Mouse (Mus musculus) E14TG2a.4 (cell line): ENCODE measurements around the gene Atp6v1d.

Source experiments
- H3K27me3 ChIP-seq: 2 replicates; pipeline ENCODE4 v1.6.1; 2014; ENCODE audit warnings: low read length, control low read depth; ENCODE audit not compliant: insufficient read depth
- H3K36me3 ChIP-seq: 2 replicates; pipeline ENCODE4 v1.6.1; 2014; ENCODE audit warnings: low read length, control low read depth; ENCODE audit not compliant: insufficient read depth
- H3K4me1 ChIP-seq: replicated peaks from 2 replicates; pipeline ENCODE4 v1.6.1; 2014; ENCODE audit warnings: low read depth, low read length, control low read depth
- H3K4me3 ChIP-seq: replicated peaks from 2 replicates; pipeline ENCODE4 v1.5.1; 2014; ENCODE audit warnings: mild to moderate bottlenecking, low read length
- H3K9me3 ChIP-seq: 2 replicates; pipeline ENCODE4 v1.6.1; 2014; ENCODE audit warnings: low read length, control low read depth
- CTCF ChIP-seq: conservative IDR thresholded peaks from 2 replicates; pipeline ENCODE4 v1.5.1; 2014; ENCODE audit warnings: low read length
- NANOG ChIP-seq: IDR thresholded peaks from 2 replicates; pipeline ENCODE4 v1.6.1; 2014; ENCODE audit warnings: borderline replicate concordance, low read length, mixed read lengths
- POU5F1 ChIP-seq: IDR thresholded peaks from 2 replicates; pipeline ENCODE4 v1.6.1; 2014; ENCODE audit warnings: low read length, borderline replicate concordance

The Atp6v1d gene

GRCm38 (mm10) chr12:78891149-78891548, 29.7 kb upstream of the Atp6v1d start:
- Histone ChIP-seq H3K4me3 (no peak overlapping the region), H3K27me3 (peaks cover 3% of the 10 kb centered on the region; the same call in 1 of the 2 replicates), H3K4me1 (no peaks in the 10 kb centered on the region), H3K36me3 (peaks cover 19% of the 10 kb centered on the region), H3K9me3 (no peaks in the 10 kb centered on the region)
- TF ChIP-seq CTCF (no peak), NANOG (no peak), POU5F1 (no peak)

GRCm38 (mm10) chr12:78890062-78890461, 28.6 kb upstream of the Atp6v1d start:
- no peak for TF ChIP-seq CTCF
- TF ChIP-seq NANOG = no peak
- TF ChIP-seq POU5F1 = no peak

GRCm38 (mm10) chr12:78874581-78874980, 13.1 kb upstream of the Atp6v1d start:
- TF ChIP-seq NANOG = no peak
- TF ChIP-seq CTCF = no peak
- no peak for TF ChIP-seq POU5F1
- H3K36me3 ChIP-seq = peaks cover 89% of the 10 kb centered on the region

More at GRCm38 (mm10) chr12:78890062-78890461, 28.6 kb upstream of the Atp6v1d start:
- H3K9me3 ChIP-seq = no peaks in the 10 kb centered on the region
- H3K36me3 ChIP-seq = peaks cover 30% of the 10 kb centered on the region
- peaks cover 3% of the 10 kb centered on the region; the same call in 1 of the 2 replicates for H3K27me3 ChIP-seq
- no peaks in the 10 kb centered on the region for H3K4me1 ChIP-seq
- H3K4me3 ChIP-seq = no peak overlapping the region

GRCm38 (mm10) chr12:78868115-78868514, 6.7 kb upstream of the Atp6v1d start:
- Histone ChIP-seq H3K36me3 (peaks cover 85% of the 10 kb centered on the region), H3K27me3 (no peaks in the 10 kb centered on the region), H3K4me3 (no peak overlapping the region), H3K9me3 (no peaks in the 10 kb centered on the region), H3K4me1 (peaks cover 40% of the 10 kb centered on the region)
- TF ChIP-seq CTCF = no peak
- no peak for TF ChIP-seq POU5F1
- no peak for TF ChIP-seq NANOG

More at GRCm38 (mm10) chr12:78874581-78874980, 13.1 kb upstream of the Atp6v1d start:
- H3K9me3 ChIP-seq = no peaks in the 10 kb centered on the region
- H3K4me3 ChIP-seq = no peak overlapping the region
- no peaks in the 10 kb centered on the region for H3K27me3 ChIP-seq
- H3K4me1 ChIP-seq = peaks cover 10% of the 10 kb centered on the region

- H3K9me3 ChIP-seq = no peaks in the 10 kb centered on the region
- H3K36me3 ChIP-seq = peaks cover 65% of the 10 kb centered on the region
- H3K4me3 ChIP-seq = no peak overlapping the region
- peaks cover 39% of the 10 kb centered on the region for H3K4me1 ChIP-seq
- TF ChIP-seq CTCF = peak; percentile 62
- TF ChIP-seq NANOG = no peak
- no peaks in the 10 kb centered on the region for H3K27me3 ChIP-seq
Observed at GRCm38 (mm10) chr12:78865434-78865833, 4.0 kb upstream of the Atp6v1d start.

- Histone ChIP-seq H3K9me3 (no peaks in the 10 kb centered on the region), H3K4me3 (peak overlapping the region; percentile 96), H3K27me3 (no peaks in the 10 kb centered on the region), H3K4me1 (peaks cover 66% of the 10 kb centered on the region), H3K36me3 (peaks cover 45% of the 10 kb centered on the region)
- TF ChIP-seq POU5F1 = no peak
- no peak for TF ChIP-seq NANOG
- TF ChIP-seq CTCF = no peak
Observed at GRCm38 (mm10) chr12:78862254-78862730, 854 bp upstream of the Atp6v1d start.

GRCm38 (mm10) chr12:78860921-78861495, 430 bp downstream of the Atp6v1d start:
- peak overlapping the region; percentile 96 for H3K4me3 ChIP-seq
- H3K9me3 ChIP-seq = no peaks in the 10 kb centered on the region
- TF ChIP-seq CTCF (no peak), POU5F1 (no peak), NANOG (no peak)
- no peaks in the 10 kb centered on the region for H3K27me3 ChIP-seq
- H3K36me3 ChIP-seq = peaks cover 43% of the 10 kb centered on the region
- H3K4me1 ChIP-seq = peaks cover 63% of the 10 kb centered on the region

GRCm38 (mm10) chr12:78848246-78848645, 13.2 kb downstream of the Atp6v1d start:
- H3K36me3 ChIP-seq = peaks cover 87% of the 10 kb centered on the region
- peaks cover 35% of the 10 kb centered on the region for H3K9me3 ChIP-seq
- H3K4me3 ChIP-seq = no peak overlapping the region
- no peaks in the 10 kb centered on the region for H3K4me1 ChIP-seq
- H3K27me3 ChIP-seq = no peaks in the 10 kb centered on the region
- TF ChIP-seq CTCF = no peak
- TF ChIP-seq POU5F1 = no peak
- no peak for TF ChIP-seq NANOG

GRCm38 (mm10) chr12:78842429-78842828, 19.0 kb downstream of the Atp6v1d start:
- TF ChIP-seq NANOG = no peak
- TF ChIP-seq POU5F1 = no peak
- no peak for TF ChIP-seq CTCF
- no peaks in the 10 kb centered on the region for H3K27me3 ChIP-seq
- H3K9me3 ChIP-seq = peaks cover 8% of the 10 kb centered on the region
- H3K36me3 ChIP-seq = peaks cover 90% of the 10 kb centered on the region
- H3K4me1 ChIP-seq = peaks cover 12% of the 10 kb centered on the region
- H3K4me3 ChIP-seq = no peak overlapping the region
